Mouse (Mus musculus): ENCODE results near the gene Pkd1l2.
A peak's percentile ranks its signal among the peaks of the same experiment; 100 is the strongest.

Gene Pkd1l2

DNA sequence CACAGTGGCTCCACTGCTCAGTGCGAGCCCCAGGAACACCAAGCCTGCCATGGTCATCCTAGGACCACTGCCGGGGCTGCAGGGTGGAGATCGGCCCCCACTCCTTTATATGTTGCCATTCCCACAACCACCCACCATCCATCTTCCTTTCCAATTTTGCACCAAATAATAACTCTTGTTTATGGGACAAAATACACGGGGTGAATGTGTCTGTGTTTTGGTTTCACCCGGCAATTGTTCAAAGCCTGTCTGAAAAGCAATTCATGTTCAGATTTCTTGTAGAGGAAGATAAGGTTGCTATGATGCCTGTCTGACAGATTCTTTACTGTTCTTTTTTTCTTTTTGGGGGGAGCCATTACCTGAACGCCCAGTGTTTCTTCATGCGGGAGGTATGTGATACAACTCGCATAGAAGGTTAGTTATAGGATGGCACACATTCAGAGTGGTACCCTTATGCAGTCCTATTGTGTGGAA, at the start of gene Pkd1l2:
TSS of gene Pkd1l2 (minus strand) at position 51 of the 474 bp plus-strand sequence.
- no peak for DNase-seq

DNA sequence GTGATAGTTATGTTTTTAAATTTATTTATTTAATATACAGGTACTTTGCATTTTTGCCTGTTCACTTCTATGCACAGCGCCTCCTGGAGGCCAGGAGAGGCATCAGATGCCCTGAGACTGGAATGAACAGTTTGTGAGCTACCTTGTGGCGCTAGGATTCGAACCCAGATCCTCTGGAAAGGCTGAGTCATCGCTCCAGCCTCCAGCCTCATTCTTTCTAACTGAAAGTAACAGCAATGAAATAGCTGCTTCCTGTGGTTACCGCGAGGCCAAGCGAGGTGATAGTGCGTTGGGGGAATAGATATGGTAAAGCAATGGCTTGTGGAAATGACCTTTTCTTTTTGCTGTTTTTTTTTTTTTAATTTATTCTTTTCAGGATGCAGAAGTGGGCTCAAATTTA, 44.8 kb upstream of the Pkd1l2 start:
- DNase-seq = no peak

DNA sequence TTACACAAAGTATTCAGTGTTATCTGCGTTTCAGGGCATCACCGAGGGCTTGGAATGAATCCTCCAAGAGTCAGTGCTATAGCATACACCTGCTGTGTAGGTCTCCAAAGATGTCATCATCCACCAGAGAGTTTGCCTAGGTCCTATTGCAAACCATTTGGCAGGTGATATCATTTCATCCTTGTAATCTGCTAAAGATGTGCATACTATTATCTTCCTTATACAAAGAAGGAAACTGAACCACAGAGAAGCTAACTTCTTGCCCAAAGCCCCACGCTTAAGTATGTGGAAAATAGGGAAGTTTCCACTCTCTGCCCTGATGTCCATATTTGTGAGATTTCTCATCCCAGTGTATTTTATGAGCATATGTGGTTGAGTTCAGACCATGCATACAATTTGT, 44.2 kb upstream of the Pkd1l2 start:
- no peak for DNase-seq

DNA sequence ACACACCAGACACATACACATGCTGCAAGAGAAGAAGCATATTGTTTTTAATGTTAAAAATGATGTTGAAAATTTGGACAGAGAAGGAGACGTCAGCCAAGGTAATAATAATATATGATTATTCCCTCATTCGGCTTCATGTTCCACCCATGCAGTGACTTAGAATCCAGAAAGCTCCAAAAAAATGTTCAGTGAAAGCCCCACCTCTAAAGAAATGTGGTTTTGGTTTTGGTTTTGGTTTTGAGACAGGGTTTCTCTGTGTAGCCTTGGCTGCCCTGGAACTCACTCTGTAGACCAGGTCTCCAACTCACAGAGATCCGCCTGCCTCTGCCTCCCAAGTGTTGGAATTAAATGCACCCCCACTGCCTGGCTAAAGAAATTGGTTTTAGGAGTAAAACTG, 43.6 kb upstream of the Pkd1l2 start:
- DNase-seq = no peak

DNA sequence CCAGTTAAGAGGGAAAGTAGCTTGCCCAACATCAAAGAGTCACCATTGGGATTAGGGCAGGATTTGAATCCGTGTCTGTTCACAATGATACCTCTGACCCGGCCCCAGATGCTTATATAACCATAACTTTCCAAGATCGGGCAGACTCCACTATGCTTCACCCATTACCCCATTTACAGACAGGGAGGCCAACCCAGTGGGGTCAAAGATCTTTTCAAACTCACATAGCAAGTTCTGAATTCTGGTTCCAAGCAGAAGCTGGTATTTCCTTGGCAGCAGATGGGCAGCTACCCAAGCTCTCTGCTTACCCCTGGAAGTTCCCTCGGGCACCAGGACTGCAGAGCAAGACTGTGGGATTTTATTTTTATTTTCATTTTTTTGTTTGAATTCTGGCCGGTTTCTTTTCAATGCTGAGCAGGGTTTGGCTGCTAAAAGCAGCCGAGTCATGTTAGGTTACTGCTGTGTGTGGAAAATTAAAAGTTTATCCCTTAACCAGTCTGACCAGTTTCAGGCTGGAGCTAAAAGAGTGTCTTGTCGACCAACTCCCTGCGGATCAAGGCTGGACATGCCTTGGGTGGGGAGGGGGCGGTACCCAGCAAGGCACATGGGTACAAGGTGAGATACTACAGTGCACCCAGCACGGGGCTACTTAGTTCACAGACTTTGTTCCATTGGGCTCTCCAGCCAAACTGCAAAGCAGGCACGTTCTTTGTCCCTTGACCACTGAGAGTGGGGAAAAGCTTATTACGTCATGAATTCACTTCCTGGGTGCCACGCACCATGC, 41.8 kb upstream of the Pkd1l2 start:
- no peak for DNase-seq

DNA sequence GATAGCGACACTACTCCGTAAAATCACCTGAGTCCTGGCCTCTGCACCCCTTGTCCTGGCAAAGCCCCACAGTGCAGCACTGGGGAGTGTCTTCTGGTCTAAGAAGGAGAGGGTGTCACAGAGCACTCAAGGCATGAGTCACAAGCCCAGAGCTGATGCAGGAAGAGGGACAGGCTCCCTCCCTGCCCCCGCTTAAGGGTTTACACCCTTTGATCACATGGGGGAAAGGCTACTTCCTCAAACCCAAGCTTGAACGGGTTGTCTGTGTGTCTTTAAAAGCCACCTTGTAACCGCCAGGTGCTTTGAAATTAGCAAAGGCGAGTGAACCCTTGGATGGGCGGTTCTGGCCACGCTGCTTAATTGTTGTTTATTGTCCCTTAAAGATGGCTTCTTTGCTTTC, 39.0 kb upstream of the Pkd1l2 start:
- no peak for DNase-seq

DNA sequence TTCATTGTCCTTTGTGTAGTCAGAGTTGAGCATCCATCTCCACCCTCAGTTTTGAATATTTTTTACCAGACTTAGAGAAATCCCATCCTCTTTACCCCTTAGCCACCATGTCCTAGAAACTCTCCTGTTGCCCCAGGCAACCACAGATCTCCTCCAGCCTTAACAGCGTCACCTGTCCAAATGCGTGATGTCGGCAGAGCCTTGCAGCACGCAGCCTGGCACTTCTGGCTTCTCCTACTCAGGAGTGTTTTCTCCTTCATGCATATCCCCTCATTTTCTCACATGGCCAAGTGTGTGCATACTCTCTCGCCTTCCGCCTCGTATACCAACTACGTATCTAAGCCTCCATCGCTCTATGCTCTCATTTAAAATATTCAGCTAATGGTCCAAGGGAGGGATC, 36.2 kb upstream of the Pkd1l2 start:
- no peak for DNase-seq

DNA sequence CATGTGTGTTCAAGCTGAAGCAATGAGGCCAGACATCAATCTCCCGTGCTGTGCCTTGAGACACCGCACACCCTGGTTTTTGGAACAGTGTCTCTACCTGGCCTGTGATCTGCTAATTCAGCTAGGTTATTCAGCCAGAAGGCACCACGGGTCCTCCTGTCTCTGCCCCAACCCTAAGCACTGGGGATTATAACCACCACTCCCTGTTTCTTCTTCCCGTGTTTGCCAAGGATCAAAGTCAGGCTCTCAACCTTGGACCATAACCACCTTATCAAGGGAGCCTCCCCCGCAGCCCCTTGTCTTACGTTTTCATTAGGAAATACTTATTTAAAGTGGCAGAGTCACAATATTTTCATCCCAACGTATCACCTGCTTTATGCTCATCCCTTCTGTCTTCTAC, 34.3 kb upstream of the Pkd1l2 start:
- no peak for DNase-seq

DNA sequence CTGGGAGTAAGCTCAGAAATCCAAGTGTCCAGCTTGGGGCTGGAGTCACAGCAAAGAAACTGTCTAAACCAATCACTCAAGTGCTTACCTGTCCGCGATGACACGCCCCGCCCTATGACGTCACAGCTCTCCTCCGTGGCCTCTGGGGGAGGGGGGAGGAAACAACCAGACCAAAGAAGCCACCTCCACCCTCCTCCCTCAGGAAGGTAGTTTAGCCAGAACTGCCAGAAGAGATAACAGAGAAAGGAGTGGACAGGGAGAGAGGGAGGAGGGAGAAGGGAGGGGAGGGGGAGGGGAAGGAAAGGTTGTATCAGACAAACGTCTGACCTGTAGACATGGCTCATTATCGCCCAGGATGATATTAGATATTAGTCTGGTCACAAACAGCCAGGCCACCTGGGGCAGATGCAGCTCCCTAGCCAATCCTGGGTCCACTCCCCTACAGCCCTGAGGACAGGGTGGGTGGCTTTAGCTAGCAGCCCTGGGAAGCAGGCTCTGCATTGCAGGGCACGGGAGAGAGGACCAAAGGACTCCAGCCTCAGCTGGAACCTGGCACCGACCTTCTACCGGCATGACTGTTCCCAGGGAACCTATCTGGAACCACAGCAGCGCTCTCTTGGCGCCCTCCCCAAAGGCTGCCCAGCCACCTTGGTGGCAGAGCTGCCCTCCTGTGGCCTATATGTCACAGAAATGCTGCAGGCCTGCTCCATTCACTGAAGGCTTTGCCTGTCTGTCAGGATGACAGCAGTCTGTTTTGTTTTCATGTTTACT, 33.6 kb upstream of the Pkd1l2 start:
- DNase-seq = no peak

DNA sequence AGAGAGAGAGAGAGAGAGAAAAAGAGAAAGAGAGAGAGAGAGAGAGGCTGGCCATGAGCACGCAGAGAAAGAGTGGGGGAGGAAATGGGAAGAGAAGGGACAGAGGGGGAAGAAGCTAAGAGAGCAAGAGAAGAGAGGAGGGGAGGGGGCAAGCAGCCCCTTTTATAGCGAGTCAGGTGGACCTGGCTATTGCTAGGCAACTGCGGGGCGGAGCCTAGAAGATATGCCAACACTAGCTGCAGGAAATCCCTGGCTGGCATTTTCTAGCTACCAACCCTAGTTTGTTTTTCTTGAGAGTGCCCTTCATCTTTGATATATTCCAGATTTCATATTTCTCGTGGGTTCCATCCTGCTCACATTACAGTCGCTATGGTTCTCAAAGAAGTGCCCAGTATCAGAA, 32.8 kb upstream of the Pkd1l2 start:
- DNase-seq = no peak

DNA sequence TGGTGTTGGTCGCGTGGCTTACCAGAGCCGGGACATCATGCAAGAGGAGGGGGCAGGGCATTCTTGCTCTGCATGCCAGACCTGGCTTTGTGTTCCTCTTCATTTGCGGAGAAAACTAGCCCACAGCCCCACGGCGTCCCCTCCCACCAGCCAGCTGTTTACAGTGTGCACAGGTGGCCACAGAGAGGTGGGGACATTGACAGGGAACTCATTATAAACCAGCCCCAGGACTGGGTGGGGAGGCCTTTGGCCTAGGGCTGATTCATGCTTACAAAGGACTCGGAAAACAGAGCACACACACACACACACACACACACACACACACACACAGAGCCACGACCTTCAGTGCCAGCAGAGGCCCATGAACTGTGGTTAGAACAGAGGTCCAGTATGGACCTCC, 30.0 kb upstream of the Pkd1l2 start:
- DNase-seq = no peak

DNA sequence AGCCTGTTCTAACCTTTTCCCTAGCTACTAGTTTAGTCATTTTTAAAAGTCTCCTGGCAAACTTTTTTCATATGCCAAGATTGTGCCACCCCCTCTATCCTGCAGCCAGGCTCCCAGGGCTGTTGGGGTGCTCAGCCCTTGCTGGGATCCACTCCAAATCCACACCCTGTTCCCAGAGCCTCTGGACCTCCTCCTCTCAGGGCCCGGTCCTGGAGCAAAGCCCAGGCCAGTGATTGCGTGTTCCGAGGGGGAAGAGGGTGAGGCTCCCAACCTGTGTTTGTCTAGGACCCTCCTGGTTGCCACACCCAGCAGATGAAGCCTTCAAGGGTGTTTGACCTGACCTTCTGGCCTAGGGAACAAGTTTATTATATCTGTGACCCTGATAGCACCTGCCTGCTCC, 29.4 kb upstream of the Pkd1l2 start:
- DNase-seq = no peak

DNA sequence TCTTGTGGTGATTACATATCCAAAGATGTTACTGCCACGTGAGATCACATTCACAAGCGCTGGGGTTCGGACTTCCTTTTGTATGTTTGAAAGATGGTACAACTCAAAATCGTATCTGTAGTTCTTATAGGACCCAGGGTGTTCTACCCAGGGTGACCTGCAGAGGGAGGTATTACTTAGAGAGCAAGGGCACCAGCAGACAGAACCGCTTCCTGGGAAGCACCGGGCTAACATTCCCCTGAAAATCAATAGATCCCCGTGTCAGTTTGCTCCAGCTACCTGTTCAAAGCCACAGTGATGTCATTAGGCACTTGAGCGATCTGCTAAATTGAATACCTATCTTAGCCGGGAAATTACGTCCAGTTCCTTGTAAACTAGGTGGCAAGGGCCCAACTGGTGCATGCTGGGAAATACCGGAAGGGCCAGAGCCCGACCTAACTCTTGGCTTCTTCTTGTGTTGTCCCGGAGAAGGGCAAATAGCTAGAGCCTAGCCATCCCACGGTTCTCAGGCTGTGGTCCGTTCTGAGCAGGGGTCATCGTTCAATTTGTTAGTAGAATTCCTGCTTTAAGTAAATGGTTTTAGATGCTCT, 27.6 kb upstream of the Pkd1l2 start:
- DNase-seq = peak; percentile 60

DNA sequence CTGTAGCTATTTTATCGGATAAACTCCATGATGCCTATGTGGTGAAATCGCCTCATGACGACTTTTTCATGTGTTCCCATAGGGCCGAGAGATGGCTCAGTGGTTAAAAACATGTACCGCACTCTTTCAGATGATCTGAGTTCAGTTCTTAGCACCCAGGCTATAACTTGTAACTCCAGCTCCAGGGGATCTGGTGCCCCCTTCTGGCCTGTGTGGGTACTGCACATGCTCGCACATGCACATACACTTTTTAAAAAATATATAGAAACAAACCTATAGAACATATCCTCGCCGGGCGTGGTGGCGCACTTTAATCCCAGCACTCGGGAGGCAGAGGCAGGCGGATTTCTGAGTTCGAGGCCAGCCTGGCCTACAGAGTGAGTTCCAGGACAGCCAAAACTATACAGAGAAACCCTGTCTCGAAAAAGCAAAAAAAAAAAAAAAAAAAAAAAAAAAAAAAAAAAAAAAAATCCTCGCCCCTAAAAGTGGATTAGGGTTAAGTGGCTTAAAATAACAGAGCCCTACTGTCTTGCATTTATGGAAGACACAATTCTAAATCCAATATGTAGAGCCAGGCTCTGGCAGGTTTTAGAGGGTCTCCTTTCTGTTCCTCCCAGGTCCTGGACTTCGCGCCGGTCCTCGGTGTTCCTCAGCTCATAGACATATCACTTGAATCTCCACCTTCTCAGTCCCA, 26.9 kb upstream of the Pkd1l2 start:
- peak; percentile 33 for DNase-seq

DNA sequence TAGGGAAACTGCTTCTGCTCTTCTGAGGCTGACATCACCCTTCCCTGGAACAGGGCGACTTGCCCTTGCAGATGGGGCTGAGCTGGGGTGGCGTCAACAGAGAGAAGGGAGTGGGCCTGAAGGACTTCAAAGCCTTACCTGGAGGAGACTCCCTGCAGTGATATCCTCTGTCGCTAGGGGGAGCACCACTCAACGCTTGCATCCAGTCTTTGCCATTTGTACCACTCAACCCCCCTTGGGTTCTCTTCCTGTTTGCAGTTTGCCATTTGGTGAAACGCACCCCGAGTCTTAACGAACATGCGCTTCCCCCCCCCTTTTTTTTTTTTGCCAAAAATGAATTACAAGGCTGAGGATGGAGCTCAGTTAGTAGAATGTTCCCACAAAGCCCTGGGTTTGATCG, 25.3 kb upstream of the Pkd1l2 start:
- DNase-seq = peak; percentile 83

DNA sequence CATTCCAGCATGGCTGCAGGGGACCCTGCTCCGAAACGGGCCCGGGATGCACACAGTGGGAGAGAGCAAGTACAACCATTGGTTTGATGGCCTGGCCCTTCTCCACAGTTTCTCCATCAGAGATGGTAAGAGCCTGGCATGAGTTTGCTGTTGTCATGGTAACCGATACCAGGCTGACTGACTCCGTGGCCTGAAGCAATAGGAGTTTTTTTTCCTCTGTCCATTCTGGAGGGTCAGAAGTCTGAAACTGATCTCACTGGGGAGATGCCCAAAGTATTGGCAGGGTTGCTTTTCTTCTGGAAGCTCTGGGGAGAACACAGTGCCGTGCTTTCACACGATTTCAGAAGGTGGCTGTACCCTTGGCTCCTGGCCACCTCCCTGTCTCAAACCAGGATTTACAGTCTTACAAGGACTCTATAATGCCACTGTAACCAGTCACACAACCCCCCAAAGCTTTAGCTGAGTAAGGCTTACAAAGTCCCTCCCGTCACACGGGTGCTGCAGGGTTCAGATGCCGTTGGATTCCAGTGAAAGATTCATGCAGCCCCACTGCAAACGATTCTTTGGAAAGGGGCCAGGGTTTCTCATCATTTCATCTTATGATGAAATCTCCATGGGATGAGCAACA, 15.4 kb upstream of the Pkd1l2 start:
- no peak for DNase-seq

DNA sequence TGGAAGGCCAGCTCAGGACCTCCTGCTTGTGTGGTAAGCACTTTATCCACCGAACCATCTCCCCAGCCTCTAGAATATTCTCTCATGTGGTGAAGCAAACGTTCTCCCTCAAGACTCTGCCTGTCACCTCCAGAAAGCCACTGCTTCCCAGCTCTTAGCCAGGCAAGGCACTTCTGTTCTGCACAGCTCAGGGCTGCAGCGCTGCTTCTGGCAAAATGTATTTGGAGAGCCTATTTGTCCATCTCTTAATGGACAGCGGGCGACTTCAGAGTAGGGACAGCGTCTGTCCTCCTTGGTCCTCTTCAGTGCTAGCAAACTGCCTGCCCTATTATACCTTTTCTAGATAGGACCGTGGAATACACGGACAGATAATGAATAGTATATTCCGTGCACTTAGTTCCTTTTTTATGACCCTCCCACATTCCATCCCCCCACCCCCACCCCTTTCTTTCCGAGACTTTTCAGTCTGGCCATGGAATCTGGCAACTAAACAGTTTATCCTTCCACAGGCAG, 14.9 kb upstream of the Pkd1l2 start:
- DNase-seq = no peak

DNA sequence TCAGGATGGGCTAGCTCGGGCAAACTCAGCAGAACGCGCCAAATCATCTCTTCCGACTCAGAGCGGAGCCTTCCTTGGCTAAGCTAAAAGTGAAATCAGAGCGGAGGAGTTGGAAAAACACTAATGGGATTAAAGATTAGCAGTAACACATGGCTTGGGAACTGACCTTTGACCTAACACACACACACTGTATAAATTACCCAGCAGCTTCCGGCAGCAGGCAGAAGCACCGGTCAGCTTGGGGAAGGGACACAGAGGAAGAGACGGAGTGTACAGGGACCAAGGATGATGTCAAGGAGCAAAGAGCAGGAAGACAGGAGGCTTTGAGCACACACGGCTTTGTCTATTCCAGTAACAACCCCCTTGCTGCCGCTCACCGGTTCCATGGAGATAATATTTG, 13.4 kb upstream of the Pkd1l2 start, which contains the start of gene Bco1:
TSS of gene Bco1 (plus strand) at position 208 of the 400 bp plus-strand sequence.
- DNase-seq = no peak

DNA sequence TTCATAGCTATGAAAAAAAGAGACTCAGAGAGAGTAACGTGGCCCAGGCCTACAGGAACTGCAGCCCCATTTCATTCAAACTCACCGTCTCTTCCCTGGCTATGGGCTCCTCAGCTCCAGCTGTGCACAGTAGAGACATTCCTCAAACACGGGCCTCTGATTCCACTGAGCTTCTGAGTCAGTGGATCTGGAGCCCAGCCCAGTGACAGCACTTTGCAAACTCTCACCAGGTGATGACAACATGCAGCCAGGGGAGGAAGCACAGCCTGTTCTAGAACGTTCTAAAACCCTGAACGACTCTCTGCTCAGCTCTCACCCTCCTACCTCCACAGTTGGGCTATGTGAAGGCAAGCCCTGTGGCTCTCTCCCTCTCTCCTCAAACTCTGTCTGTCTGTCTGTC, 11.8 kb upstream of the Pkd1l2 start:
- no peak for DNase-seq

DNA sequence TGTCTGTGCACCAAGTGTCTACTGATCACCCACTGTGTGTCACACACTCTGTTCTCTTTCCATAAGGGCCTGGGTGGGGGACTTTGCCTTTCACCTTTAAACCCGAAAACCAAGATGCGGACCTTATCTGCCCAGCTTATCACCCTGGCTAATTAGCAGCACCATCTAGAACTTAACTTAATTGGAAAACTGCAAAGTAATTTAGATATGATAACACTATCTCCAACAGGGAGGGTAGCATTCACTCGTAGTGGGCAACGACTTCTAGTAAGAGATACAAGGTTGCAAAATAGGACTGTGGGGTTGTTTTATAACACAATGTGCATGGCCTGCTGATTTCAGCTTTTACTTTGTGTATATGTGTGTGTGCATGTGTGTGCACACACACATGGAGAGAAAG, 7.6 kb upstream of the Pkd1l2 start:
- DNase-seq = no peak

DNA sequence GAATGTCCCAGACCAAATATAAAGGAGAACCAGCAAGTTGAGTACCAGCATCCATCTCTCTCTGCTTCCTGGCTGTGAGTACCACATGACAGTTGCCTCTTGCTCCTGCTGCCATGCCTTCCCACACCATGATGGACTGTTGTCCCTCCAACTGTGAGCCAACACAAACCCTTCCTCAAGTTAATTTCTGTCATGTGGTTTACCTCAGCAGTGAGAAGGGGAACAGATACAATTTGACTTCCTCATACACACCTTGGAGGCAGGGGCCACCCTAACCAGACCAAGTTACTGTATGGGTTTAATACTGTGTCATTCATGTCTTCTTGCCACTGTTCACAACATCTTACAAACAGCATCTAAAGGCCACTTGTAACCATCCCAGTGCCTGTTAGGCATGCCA, 4.8 kb upstream of the Pkd1l2 start:
- DNase-seq = no peak

DNA sequence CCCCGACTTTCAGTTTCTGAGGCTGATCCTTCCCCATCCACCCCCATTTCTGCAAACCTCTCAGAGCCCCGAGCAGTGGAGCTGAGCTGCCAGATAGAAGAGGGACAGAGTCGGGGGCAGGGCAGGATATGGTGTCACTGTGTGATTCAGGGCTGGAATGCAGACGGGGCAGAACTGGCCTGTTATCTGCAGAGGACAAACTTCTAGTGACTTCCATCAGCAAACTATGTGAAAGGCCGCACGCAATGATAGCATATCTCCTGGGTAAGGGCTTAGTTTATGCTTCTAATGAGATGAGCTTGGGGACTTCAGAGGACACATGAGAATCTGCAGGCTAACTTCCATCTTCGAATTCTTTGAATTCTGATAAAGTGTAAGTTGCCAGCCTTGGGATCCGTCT, 3.3 kb upstream of the Pkd1l2 start:
- no peak for DNase-seq

Measured in thymus, postnatal 25 days (tissue).